Mouse (Mus musculus) lung, adult 2 months (tissue): Measurements from ENCODE around the gene Abcb4. TPM values are rescaled to one million over a fixed set of nuclear protein-coding genes. Genes with fewer than 3 reads are reported as not detected.

Source experiments
- DNase-seq: peaks from one replicate; pipeline ENCODE4 v3.0.0; 2022
- H3K4me1 ChIP-seq: fragments of 200-500 bp; 2 replicates; pipeline ENCODE4 v1.6.1; 2011; ENCODE audit warnings: low read length; ENCODE audit not compliant: control insufficient read depth, insufficient read depth
- H3K4me3 ChIP-seq: fragments of 200-500 bp; replicated peaks from 2 replicates; pipeline ENCODE3; 2011; ENCODE audit warnings: low read depth, mild to moderate bottlenecking, control low read depth, low read length; ENCODE audit errors: extremely low read depth
- CTCF ChIP-seq: fragments of 200-500 bp; IDR thresholded peaks from 2 replicates; pipeline ENCODE4 v1.5.1; 2011; ENCODE audit warnings: mild to moderate bottlenecking, low read length, control low read depth; ENCODE audit not compliant: insufficient read depth
- POLR2A ChIP-seq: fragments of 200-500 bp; IDR thresholded peaks from 2 replicates; pipeline ENCODE4 v1.6.1; 2011; ENCODE audit warnings: low read depth, mild to moderate bottlenecking, control low read depth, low read length, borderline replicate concordance; ENCODE audit errors: extremely low read depth
- WGBS: fragments of 180-500 bp; shearing (Covaris S2); methylation state at CpG from one replicate; pipeline ENCODE4 v1.1.7; 2018; 5-methylcytosine and 5-hydroxymethylcytosine counted together
- polyA plus RNA-seq: library from polyadenylated mRNA; depleted of rRNA; stranded (reverse); fragments of >200 nt; gene quantifications from 2 replicates; pipeline ENCODE4 v1.2.3, GENCODE M21; 2012

Gene Abcb4
- polyA plus RNA-seq, 1 experiment, result 0.34 TPM

GRCm38 (mm10) chr5:8872979-8873915 is 20.3 kb upstream of the Abcb4 start:
- DNase-seq, result no peak
- Histone ChIP-seq H3K4me1 (no peaks in the 10 kb centered on the region), H3K4me3 (no peak overlapping the region)
- 79% methylated on average over 6 of the region's 6 CpGs for WGBS
- no peak for TF ChIP-seq CTCF
- TF ChIP-seq POLR2A, result no peak

DNA sequence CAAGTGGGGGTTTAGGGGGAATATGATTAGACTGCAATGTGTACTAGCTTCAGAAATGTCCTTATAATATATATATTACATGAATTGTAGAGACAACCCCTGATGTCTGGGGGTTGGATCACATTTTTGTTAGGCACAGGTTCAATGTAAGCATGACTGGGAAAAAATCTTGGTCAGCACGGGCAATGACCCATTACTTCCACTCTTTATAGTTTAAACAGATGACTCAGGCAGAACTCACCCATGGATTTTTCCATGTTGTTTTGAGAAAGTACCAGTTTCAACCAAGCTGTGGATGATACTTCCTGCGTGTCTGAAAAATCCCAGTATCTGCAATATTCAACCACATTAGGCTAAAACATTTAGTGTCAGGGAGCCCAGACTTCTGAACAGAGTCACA is 16.4 kb upstream of the Abcb4 start:
- WGBS, result 73% methylated on average over 2 of the region's 2 CpGs
- no peaks in the 10 kb centered on the region for H3K4me1 ChIP-seq
- TF ChIP-seq CTCF, result no peak
- TF ChIP-seq POLR2A, result no peak
- DNase-seq, result no peak
- H3K4me3 ChIP-seq, result no peak overlapping the region

GRCm38 (mm10) chr5:8877800-8878199 is 15.7 kb upstream of the Abcb4 start:
- DNase-seq, result no peak
- H3K4me1 ChIP-seq, result no peaks in the 10 kb centered on the region
- WGBS, result 68% methylated on average over 5 of the region's 5 CpGs
- no peak overlapping the region for H3K4me3 ChIP-seq
- TF ChIP-seq POLR2A, result no peak

- no peak for DNase-seq
- H3K4me1 ChIP-seq, result no peaks in the 10 kb centered on the region
- TF ChIP-seq CTCF (no peak), POLR2A (no peak)
- no peak overlapping the region for H3K4me3 ChIP-seq
- 72% methylated on average over 2 of the region's 2 CpGs for WGBS
Measured at GRCm38 (mm10) chr5:8885837-8886236, 7.7 kb upstream of the Abcb4 start.

- whole genome bisulfite sequencing, result 7% methylated on average over 15 of the region's 15 CpGs
- Histone ChIP-seq H3K4me3 (peak overlapping the region; percentile 24), H3K4me1 (peaks cover 5% of the 10 kb centered on the region; the same call in 1 of the 2 replicates)
- TF ChIP-seq CTCF (no peak), POLR2A (no peak)
- DNase-seq, result no peak
Measured at GRCm38 (mm10) chr5:8894104-8894425, 548 bp downstream of the Abcb4 start.

DNA sequence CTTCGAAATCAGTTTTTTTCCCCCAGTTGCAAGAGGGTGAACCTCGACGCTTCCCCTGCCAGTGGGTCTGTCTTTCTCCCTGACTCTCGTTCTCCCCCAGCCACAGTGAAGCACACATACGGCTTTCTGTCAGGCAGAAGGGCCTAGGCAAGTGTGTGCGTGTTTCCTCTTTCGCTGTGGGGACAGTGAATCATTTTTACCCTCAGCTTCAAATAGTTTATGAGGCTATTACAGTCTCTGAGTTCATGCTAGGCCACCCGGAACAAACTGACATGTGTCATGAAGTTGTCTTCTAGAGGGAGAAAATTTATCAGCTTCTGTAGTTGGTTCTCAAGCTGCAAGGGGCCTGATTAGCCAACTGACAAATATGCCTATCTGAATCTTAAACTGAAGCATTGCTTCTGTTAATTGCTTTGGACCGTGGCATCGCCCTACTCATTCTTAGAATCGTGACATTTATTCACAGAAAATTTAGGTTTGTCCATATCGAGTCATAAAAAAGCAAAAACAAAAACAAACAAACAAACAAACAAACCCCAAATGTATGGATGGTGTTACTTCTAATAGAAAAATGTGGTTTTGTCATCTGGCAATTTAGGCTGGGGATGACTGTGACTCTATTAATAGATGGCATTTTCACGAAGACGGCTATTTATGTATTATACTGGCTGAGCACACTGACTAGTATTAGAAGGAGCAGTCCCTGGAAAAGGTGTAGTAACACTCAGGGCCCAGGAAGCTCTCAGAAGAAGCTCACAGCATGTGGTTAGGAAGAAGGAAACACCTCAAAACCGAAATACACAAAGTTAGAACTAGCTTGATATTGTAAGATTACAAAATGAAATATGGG is 1.3 kb downstream of the Abcb4 start:
- peaks cover 5% of the 10 kb centered on the region; the same call in 1 of the 2 replicates for H3K4me1 ChIP-seq
- H3K4me3 ChIP-seq, result no peak overlapping the region
- DNase-seq, result no peak
- WGBS, result 63% methylated on average over 15 of the region's 15 CpGs
- TF ChIP-seq POLR2A (no peak), CTCF (no peak)

DNA sequence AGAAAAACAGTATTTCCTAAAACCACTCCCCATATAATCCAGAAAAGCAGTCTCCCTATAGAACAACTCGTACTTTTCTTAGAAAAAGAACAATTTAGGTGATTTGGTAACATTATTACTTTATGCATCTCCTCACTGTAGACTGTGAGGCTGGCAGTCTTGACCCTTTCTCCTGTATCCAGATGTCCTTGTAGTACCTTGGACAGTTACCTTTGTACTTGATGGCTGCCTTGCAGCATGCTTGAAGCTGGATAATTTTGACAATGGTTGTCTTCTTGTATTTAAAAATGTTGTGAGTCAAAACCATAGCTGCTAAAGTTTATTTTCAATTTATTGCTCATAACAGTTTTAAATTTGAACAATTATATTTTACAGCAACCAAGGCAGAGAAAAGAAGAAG is 2.7 kb downstream of the Abcb4 start:
- TF ChIP-seq CTCF (no peak), POLR2A (no peak)
- Histone ChIP-seq H3K4me1 (peaks cover 5% of the 10 kb centered on the region; the same call in 1 of the 2 replicates), H3K4me3 (no peak overlapping the region)
- DNase-seq, result no peak
- 65% methylated on average over 1 of the region's 1 CpGs for WGBS

GRCm38 (mm10) chr5:8898246-8898645 is 4.7 kb downstream of the Abcb4 start:
- Histone ChIP-seq H3K4me1 (peaks cover 2% of the 10 kb centered on the region; the same call in 1 of the 2 replicates), H3K4me3 (no peak overlapping the region)
- 54% methylated on average over 3 of the region's 3 CpGs for WGBS
- no peak for DNase-seq
- no peak for TF ChIP-seq CTCF
- TF ChIP-seq POLR2A, result no peak

DNA sequence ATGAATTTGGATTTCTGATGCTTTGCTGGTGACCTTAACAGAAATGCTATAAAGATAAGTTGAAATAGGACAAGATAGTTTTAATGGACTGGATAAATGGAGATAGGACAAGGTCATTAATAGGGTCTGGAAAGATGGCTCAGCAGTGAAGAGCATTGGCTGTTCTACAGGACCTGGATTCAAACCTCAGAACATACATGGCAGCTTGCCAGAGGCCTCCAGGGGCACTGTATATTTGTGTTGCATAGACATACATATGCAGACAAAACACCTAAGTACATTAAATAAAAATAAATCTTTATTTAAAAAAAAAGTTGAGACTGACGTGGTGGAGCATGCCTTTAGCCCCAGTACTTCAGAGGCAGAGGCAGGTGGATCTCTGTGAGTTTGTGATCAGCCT is 7.5 kb downstream of the Abcb4 start:
- Histone ChIP-seq H3K4me1 (no peaks in the 10 kb centered on the region), H3K4me3 (no peak overlapping the region)
- TF ChIP-seq POLR2A (no peak), CTCF (no peak)
- WGBS, result 81% methylated on average over 1 of the region's 1 CpGs
- no peak for DNase-seq
